Mouse (Mus musculus): ENCODE data around the gene Vapa.
A peak's percentile ranks its signal among the peaks of the same experiment; 100 is the strongest.
"Not testable (repeated sequence)": the region's sequence is repeated elsewhere in the genome, so short reads cannot be mapped to it uniquely, and the experiment has no call there.

Vapa gene

DNA sequence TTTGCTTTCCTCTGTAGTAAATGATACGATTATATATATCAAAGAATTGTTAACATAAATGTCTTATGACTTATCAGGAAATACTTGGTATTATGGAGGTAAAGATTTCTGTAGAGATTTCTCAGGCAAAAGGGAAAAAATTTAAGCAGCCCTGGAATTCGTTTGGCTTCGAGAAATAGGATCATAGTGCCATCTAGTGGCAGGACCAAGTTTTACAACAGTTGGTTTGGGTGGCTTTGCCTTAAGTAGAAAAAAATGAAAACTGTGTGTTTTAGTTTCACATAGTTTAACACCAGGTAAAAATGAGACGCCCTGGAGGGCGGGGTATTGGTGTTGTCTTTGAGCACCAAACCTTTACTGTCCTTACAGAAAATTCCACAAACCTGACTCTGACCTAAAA, 50.6 kb downstream of the Vapa start:
- DNase-seq = peak; percentile 65 to 70

DNA sequence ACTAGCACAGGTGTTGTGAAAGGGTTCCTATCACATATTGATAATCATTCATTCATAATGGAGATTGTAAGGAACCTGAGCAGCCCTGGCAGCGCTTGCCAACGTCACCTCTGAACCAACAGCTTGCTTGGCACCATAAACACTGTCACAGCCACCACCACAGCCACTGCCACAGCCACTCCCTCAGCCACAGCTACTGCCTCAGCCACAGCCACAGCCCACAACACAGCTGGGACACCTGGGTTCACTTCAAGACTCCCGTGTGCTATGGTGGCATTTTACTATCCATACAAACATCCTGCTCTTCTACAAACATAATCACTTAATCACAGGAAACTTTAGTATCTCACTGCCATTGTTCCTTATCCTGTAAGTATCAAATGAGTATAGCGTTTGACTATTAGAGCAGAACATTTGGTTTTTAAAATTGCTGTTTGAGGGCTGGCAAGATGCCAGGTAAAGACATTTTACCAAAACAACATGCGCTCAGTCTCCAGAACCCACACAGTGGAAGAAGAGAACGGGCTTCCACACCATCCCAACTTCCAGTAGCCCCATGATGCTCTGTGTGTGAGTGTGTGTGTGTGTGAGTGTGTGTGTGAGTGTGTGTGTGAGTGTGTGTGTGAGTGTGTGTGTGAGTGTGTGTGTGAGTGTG, 51.9 kb downstream of the Vapa start:
- DNase-seq = no peak

DNA sequence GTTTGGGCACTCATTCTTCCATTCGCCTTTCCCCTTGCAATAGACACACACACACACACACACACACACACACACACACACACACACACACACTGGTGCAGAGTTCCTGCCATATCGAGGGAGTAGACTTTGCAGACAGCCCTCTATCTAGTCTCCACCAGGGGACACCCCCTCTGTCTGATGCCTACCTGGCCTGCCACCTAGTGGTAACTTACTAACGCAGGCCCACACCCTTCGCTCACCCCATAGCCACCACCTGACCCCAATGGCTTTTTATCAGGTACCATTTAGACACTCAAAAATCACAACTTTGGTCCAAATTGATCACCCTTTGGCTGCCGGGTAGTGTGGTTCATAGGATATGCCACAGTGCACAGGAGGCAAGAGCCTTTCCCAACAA, 54.1 kb downstream of the Vapa start:
- DNase-seq = peak; percentile 60 to 64

DNA sequence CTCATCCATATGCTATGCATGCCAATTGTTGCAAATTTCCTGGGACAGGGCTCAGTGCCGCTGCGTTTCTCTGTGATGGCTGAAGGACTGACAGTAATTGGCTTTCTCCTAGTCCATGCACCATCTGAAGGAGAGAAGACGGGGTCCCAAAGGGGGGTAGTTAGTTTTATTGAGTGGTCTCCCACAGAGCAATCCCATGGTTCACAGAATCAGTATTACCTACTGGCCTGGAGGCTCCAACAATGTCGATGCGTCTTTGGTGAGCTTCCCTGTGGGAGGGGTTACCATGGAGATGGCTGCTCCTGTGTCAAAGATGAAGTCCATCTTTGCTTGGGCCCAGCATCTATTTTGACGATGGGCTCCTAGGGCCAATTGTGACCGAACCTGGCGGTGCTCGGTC, 54.6 kb downstream of the Vapa start:
- DNase-seq = no peak

DNA sequence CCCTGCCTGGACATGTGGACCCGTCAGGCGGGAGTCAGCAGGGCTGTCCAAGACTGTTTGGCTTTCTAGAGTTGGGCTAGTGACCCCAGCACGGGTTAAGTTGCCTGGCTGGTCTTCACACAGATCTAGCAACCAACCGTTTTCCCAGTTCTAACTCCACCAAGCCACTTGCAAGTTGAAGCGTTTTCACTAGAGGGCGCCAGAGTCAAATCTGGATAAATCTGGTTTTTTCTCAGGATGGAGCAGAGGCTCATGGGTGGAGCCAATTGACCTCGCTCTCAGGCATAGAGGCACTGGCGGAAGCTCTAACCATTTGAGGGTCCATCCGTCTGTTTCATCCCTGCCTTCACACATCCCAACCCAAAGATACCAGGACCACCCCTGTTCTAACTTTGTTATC, 55.1 kb downstream of the Vapa start:
- peak; percentile 53 for DNase-seq

DNA sequence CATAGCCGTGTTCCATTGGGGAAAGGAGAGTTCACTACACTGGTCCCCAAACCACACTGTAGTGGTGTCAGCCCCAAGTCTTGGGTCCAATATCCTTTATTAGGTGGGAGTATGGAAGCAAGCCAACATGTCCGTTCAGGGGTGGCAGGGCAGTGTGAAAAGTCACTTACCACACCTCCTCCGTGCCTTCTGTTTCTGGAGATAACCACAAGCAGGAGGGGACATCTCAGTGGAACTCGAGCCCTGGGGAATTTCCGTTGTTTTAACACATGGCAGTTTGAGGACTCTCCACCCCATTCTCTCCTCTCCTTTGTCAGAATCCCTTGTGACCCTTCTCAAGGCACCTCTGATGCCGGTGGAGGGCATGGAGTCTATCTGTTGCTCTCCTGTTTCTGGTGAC, 56.1 kb downstream of the Vapa start:
- no peak for DNase-seq

DNA sequence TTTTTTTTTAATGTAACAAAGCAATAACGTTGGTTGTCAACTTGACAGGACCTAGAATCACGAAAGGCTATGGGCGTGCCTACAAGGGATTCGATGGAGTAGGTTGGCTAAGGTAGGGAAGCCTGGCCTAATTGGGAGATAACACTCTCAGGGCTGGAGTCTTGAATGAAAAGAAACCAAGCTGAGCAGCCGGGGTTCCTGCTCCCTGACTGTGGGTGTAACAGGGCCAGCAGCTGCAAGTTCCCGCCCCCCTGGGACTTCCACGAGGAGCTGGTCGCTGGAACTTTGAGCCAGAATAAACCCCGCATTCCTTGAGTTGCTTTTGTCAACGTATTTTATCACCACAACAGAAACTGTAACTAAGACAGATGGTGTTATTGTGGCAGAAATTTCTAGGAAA, 56.6 kb downstream of the Vapa start:
- no peak for DNase-seq

DNA sequence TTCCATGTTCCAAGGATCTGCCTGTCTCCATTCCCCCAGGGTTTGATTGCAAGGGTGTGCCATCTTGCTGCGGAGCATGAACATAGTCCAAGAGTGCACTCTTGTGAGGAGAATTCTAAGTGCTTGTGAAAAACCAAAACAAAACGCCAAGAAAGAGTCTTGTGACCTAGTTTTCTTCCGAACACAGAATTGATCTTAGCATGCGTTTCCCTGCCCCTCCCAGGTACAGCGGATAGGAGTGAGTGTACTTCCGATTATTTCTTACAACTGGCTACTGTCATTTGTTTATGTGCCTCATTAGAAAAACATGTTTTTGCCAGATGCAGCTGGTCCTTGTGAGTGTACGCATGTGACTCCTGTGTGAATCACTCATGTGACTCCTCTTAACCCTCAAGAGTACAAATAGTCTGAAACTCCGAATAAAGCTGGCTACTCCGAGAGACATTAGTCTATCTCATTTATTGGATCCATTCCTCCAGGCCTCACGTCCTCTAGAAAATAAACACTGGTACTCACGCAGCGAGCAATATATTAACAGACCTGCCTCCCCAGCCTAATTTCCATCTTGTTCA, 60.8 kb downstream of the Vapa start:
- no peak for DNase-seq

DNA sequence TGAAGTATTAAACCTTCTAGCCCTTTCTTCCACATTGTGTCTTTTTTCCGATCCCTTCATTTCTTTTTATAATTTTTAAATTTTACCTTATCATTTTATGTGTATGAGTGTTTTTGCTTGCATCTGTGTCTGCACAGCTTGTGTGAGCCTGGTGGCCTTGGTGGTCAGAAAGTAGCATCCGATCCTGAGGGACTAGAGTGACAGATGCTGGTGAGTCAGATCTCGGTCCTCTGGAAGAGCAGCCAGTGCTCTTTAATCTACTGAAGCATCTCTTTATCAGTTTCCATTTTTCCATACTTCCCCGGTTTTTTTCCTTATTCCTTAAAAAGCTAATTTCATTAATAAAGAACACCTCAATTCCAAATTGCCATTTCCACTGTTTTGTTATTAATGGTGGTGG, 63.0 kb downstream of the Vapa start:
- DNase-seq = no peak

DNA sequence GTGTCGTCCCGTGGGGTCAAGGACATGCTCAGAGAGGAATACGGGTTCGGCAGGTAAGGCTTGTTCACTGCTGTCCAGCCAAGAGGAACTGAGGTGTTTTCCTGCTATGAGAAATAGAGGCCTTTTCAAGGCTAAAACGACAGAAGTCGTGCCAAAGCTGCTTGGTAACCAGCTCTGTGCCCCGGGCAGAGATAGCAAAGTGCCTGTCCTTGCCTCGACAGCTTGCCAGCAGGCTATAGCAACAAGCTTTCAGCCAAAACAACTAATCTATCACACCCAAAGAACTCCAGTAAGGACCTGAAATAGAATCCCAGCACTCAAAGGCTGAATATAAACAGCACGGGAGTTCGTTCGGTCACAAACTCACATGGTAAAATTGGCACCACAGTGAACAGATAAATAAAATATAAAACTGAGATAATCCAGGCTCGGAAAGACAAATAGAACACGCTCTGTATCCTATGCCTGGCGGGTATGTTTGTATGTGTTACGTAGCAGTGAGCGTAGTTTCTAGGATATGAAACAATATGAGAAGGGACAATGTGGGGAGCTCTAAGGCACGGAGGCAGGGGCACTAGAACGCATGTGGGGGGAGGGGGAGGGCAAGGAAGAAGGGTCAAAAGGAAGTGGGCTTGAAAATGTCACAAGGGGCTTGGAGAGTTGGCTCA, 64.5 kb downstream of the Vapa start:
- no peak for DNase-seq

DNA sequence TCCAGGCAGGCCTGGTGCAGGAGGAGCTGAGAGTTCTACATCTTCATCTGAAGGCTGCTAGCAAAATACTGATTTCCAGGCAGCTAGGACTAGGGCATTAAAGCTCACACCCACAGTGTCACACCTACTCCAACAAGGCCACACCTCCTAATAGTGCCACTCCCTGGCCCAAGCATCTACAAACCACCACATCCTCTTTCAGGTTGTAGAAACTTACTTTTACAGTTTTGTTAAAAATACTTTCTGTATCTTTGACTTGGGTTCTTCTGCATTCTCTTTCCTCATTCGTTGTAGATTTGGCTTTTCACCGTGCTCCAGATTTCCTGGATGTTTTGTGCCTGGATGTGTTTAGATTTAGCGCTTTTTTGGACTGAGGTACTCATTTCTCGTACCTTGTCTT, 67.1 kb downstream of the Vapa start:
- not testable (repeated sequence) for DNase-seq

DNA sequence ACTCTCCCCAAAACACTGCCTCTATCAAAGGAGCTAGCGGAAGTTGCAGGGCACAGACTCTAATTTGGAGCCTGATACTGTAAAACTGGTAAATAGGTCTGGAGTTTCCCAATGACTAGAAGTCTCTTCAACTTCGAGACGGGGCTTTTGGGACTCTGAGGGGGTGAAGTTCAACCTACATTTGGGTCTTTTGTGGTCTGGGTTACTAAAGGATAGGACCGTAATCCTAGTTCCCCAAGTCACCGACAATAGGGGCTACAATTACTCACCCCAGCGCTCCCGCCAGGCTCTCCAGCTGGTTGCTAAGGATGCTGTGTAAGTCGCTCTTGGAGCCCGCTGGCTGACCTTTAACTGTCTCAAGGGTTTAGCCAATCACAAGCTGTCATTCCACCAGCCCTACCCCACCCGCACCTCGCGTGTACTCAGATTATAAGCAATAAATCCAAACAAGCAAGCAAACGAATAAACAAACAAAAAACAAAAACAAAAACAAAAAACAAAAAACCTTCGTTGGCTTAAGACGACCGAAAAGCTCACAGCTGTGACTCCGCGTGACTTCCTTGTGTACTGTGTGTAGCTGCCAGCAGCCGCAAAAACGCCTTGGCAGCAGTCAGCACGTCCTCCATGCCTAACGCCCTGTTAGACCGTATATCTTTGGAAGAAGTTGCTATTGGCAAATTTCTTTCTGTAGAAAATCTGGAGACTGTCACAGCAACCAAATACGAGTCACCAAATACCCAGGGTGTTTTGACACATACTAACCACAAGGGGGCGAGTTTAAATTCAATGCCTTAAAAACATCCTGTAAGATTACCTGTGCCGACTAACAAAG, 72.7 kb downstream of the Vapa start, which contains the start of gene Tmem232:
Gene Tmem232, minus strand, starts transcription at position 342 of the 832 bp plus-strand sequence.
- DNase-seq = peak; percentile 34 to 37

DNA sequence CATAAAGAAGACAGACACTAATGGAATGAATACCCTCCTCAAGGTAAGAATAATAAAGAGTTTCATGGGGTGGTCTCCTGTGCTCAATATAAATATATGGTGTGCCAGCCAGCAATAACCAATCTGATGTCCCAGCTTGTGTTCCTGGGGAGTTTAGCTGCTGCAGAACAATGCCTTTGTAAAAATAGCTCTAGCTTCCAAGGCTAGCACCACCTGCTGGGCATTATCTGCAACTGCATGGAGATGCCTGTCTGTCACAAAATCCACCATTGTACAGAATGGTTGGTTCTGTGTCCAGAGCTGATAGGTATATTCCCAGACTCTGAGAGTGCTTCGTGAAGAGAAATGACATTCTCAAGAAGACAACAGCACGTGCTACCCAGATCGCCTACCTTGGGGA, 77.2 kb downstream of the Vapa start:
- peak; percentile 51 to 54 for DNase-seq

DNA sequence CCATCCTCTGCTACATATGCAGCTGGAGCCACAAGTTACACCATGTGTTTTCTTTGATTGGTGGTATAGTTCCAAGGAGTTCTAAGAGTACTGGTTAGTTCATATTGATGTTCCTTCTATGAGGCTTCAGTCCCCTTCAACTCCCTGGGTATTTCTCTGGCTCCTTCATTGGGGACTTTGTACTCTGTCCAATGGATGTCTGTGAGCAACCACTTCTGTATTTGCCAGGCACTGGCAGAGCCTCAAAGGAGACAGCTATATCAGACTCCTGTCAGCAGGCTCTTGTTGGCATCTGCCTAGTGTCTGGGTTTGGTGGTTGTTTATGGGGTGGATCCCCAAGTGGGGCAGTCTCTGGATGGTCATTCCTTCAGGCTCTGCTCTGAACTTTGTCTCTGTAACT, 81.0 kb downstream of the Vapa start:
- DNase-seq = not testable (repeated sequence)

Data from B cell, adult 2 months (primary cell).